Mouse (Mus musculus): Measurements from ENCODE around the gene Pcyox1.

DNA sequence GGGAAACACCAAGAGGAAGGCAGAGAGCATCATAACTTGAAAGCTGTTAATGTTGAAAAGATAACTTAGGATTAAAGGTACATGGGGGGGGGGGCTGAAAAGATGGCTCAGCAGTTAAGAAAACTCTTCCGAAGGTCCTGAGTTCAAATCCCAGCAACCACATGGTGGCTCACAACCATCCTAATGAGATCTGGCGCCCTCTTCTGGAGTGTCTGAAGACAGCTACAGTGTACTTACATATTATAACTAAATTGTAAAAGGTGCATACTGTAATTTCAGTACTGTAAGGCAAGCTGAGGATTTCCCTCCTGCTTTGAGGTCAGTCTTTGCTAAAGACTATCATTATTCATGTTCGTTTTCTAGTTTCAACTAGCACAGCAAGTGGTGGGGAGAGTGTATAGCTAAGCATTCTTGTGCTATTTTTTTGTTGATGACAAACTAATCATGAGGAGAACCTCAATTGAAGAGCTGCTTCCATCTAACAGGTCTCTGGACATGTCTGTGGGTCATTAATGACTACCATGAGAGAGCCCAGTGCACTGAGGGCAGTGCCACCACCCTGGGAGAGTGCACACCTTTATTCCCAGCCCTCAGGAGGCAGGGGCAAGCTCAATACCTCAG, 26.8 kb downstream of the Pcyox1 start:
- TF ChIP-seq POLR2A (IDR thresholded peaks at IDR 0.05; ENCODE audit: low read depth, low read length) = no peak; the same call in 1 of the 2 replicates
- TF ChIP-seq CTCF (IDR thresholded peaks at IDR 0.05; ENCODE audit: borderline replicate concordance, insufficient read depth, low read length) = no peak

Measured in embryonic fibroblast, embryonic 13.5 days (primary cell).